Mouse (Mus musculus) hindbrain, embryonic 16.5 days (tissue): ENCODE results near the gene St8sia6. TPM values are rescaled to one million over a fixed set of nuclear protein-coding genes. Genes with fewer than 3 reads are reported as not detected.

Source experiments
- ATAC-seq: fragments of 200-750 bp; cut with Nextera tagmentation; 2 replicates; pipeline ENCODE4 v1.8.0; 2017; ENCODE audit warnings: moderate TSS enrichment, moderate library complexity
- H3K27ac ChIP-seq: fragments of 300-500 bp; sonication (generic); 2 replicates; pipeline ENCODE4 v1.5.1; 2014; ENCODE audit warnings: low read depth, mild to moderate bottlenecking, control low read depth, low read length, moderate library complexity
- H3K27me3 ChIP-seq: fragments of 300-500 bp; sonication (generic); replicated peaks from 2 replicates; pipeline ENCODE4 v1.6.1; 2014; ENCODE audit warnings: low read length; ENCODE audit not compliant: control insufficient read depth, insufficient read depth
- H3K36me3 ChIP-seq: fragments of 300-500 bp; sonication (generic); 2 replicates; pipeline ENCODE4 v1.6.1; 2014; ENCODE audit warnings: mild to moderate bottlenecking, low read length, moderate library complexity, mixed read lengths; ENCODE audit not compliant: control insufficient read depth, insufficient read depth
- H3K4me1 ChIP-seq: fragments of 300-500 bp; sonication (generic); 2 replicates; pipeline ENCODE4 v1.6.1; 2014; ENCODE audit warnings: low read depth, low read length; ENCODE audit not compliant: control insufficient read depth, insufficient read depth
- H3K4me2 ChIP-seq: fragments of 300-500 bp; sonication (generic); 2 replicates; pipeline ENCODE4 v1.6.1; 2014; ENCODE audit warnings: mild to moderate bottlenecking, low read length, control low read depth, moderate library complexity
- H3K4me3 ChIP-seq: fragments of 300-500 bp; sonication (generic); 2 replicates; pipeline ENCODE4 v1.5.1; 2014; ENCODE audit warnings: mild to moderate bottlenecking, low read length, control low read depth, moderate library complexity
- H3K9ac ChIP-seq: fragments of 300-500 bp; sonication (generic); 2 replicates; pipeline ENCODE4 v1.6.1; 2014; ENCODE audit warnings: low read depth, mild to moderate bottlenecking, control low read depth, low read length, moderate library complexity
- H3K9me3 ChIP-seq: fragments of 300-500 bp; sonication (generic); 2 replicates; pipeline ENCODE4 v1.6.1; 2014; ENCODE audit warnings: mild to moderate bottlenecking, low read length, moderate library complexity; ENCODE audit not compliant: control insufficient read depth
- WGBS: fragments of 180-500 bp; shearing (Covaris S2); extraction: QIAGEN DNeasy Blood & Tissue Kit; methylation state at CpG from one replicate; pipeline ENCODE4 v1.1.7; 2014; 5-methylcytosine and 5-hydroxymethylcytosine counted together
- polyA plus RNA-seq: library from polyadenylated mRNA; unstranded; fragments of >200 nt; fragmentation: Nextera tagmentation; extraction: Ambion mirVana; gene quantifications from 2 replicates; pipeline ENCODE4 v1.2.1, GENCODE M21; 2015

Gene St8sia6
- polyA plus RNA-seq, 1 experiment from 2014 or later = 2.9 TPM

DNA sequence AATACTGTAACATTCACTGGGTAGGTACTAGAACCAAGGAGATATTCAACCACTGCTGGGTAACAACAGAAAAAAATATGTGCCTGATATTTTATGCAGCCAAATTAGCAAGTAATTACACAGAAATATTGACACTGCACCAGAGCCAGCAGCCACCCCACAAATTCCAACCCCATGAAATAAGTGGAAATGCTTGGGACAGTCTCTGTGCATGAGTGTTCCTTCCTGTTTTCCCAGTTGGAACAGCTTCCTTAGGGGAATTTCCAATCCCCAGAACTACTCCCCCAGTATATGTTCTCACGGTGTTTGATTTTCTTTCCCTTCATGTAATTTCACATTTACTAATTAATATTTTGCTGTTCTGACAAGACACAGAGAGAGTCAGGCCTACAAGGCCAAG, 43.8 kb downstream of the St8sia6 start:
- Histone ChIP-seq H3K9me3 (no peaks in the 10 kb centered on the region), H3K4me2 (no peak overlapping the region), H3K27me3 (no peaks in the 10 kb centered on the region), H3K9ac (no peak overlapping the region), H3K4me3 (no peak overlapping the region), H3K36me3 (no peaks in the 10 kb centered on the region), H3K4me1 (no peaks in the 10 kb centered on the region), H3K27ac (no peak overlapping the region)
- no peak for ATAC-seq
- 55% methylated on average over 1 of the region's 1 CpGs for WGBS

DNA sequence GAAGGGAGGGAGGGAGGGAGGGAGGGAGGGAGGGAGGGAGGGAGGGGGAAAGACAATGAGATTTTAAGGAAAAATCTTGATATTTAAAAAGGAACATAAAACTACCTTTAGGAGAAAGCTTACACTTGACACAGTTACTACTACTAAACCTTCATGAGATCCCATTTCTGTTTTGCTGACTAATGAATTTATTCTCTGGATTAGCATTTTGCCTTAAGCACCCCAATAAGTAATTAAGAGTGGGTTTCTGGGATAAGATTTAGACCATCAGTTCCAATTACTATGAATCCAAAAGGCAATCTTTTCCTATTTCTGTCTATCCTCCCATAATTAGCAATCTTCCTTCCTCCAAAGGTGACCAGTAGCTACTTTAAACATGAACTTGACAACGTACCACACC, 44.7 kb downstream of the St8sia6 start:
- H3K36me3 ChIP-seq = no peaks in the 10 kb centered on the region
- H3K9ac ChIP-seq = no peak overlapping the region
- no peak overlapping the region for H3K4me3 ChIP-seq
- no peaks in the 10 kb centered on the region for H3K4me1 ChIP-seq
- H3K9me3 ChIP-seq = no peaks in the 10 kb centered on the region
- H3K27ac ChIP-seq = no peak overlapping the region
- no peak for ATAC-seq
- no peak overlapping the region for H3K4me2 ChIP-seq
- no peaks in the 10 kb centered on the region for H3K27me3 ChIP-seq
- WGBS = 78% methylated on average over 1 of the region's 1 CpGs

DNA sequence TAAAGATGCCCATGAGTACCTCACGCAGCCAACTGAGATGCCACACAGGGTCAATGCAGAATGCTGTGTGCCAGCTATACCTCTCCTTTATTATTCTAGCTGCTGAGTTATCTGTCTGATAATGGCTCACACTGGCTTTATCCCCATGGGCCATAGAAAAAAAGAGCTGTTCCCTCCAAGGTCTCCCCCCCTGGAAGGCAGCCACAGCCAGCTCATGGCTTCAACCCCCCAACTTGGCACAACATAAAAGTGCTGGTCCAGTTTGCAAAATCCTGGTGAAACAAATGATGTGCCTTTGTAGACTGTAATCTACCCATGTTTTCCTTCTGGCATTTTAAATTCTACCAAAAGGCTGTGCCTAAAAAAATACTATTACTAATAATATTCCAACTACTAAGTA, 46.3 kb downstream of the St8sia6 start:
- no peak for ATAC-seq
- Histone ChIP-seq H3K9me3 (no peaks in the 10 kb centered on the region), H3K4me1 (no peaks in the 10 kb centered on the region), H3K27ac (no peak overlapping the region), H3K9ac (no peak overlapping the region), H3K27me3 (no peaks in the 10 kb centered on the region), H3K36me3 (no peaks in the 10 kb centered on the region), H3K4me3 (no peak overlapping the region), H3K4me2 (no peak overlapping the region)
- WGBS = 96% methylated on average over 1 of the region's 1 CpGs

DNA sequence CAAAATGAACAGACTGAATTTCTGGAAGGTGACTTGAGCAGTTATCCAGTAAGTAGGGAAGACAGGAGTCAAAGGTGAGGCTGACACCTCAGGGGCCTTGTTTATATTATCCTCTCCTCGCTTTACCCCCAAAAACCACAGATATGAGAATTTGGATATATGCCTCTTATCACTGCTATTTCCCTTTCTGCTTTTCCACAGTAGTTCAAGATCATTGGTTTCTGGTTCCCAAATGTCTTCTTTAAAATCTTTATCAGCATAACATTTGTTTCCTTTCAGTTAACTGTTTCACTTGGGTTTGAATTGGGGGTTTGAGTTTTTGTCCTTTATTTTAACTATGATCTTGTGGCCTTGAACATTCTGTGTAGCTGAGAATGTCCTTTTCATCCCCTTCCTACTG, 47.8 kb downstream of the St8sia6 start:
- 80% methylated on average over 1 of the region's 1 CpGs for WGBS

DNA sequence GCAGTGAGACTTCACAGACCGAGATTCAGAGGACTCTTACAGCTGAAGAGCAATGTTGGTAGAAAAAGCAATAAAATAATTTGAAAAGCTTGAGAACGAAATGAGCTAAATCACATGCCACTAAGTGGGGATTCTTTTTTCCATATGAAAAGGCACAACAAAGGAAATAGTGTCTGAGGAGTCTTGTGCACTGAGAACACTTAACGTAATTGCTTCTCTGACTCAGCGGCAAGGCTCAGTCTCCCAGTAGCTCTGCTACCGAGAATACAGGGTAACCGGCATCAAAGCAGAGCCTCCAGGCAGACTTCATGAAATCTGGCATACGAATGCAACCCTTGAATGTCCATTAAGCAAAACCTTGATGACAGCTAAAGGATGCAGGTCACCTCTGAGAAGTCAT, 55.2 kb downstream of the St8sia6 start:
- no peak for ATAC-seq
- Histone ChIP-seq H3K9me3 (no peaks in the 10 kb centered on the region), H3K9ac (no peak overlapping the region), H3K27me3 (no peaks in the 10 kb centered on the region), H3K4me1 (no peaks in the 10 kb centered on the region), H3K4me2 (no peak overlapping the region), H3K4me3 (no peak overlapping the region), H3K36me3 (no peaks in the 10 kb centered on the region), H3K27ac (no peak overlapping the region)
- 58% methylated on average over 7 of the region's 7 CpGs for WGBS

More for the DNA sequence above, 47.8 kb downstream of the St8sia6 start:
- Histone ChIP-seq H3K27me3 (no peaks in the 10 kb centered on the region), H3K4me3 (no peak overlapping the region), H3K9ac (no peak overlapping the region), H3K4me1 (no peaks in the 10 kb centered on the region), H3K9me3 (no peaks in the 10 kb centered on the region), H3K36me3 (no peaks in the 10 kb centered on the region), H3K4me2 (no peak overlapping the region), H3K27ac (no peak overlapping the region)
- no peak for ATAC-seq

DNA sequence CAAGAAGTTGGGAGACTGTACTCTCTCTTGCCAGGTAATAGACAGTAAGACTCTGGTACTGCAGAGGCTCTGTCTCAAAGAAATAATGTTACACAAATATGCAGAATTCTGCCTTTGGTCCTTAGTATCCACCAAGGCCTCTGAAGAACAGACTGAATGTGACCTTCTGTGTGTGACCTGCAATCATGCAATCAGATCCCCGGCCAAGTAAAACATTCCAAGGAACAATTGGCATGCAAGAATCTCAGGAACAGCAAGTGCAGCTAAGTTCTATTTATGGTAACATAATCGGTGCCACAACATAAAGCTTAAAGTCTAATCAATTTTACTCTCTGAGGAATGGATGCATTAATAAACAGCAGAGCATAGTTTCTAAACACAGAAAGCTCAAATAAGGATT, 66.0 kb downstream of the St8sia6 start:
- H3K27ac ChIP-seq = no peak overlapping the region
- H3K4me2 ChIP-seq = no peak overlapping the region
- ATAC-seq = no peak
- no peaks in the 10 kb centered on the region for H3K36me3 ChIP-seq
- no peaks in the 10 kb centered on the region for H3K9me3 ChIP-seq
- H3K4me3 ChIP-seq = no peak overlapping the region
- H3K9ac ChIP-seq = no peak overlapping the region
- WGBS = 57% methylated on average over 2 of the region's 2 CpGs
- no peaks in the 10 kb centered on the region for H3K4me1 ChIP-seq
- no peaks in the 10 kb centered on the region for H3K27me3 ChIP-seq

DNA sequence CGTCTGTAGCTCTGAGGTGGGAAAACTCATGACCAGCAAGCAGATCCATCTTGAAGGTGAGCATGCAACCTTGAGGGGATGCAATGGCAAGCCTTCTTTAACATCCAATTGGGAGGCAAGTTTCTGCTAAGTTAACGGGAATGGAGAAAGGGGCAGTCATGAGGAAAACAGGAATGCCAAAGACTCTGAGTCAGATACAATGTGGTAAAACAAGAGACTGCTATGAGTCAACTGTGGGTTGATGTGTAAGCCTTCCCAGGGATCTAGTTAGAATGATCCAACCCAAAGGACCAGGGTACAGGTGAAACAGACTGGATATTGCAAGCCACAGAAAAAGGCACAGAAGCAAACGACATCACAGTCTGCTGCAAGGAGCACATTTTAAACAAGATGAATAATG, 68.3 kb downstream of the St8sia6 start:
- Histone ChIP-seq H3K9me3 (no peaks in the 10 kb centered on the region), H3K4me3 (no peak overlapping the region), H3K36me3 (no peaks in the 10 kb centered on the region), H3K27me3 (no peaks in the 10 kb centered on the region), H3K9ac (no peak overlapping the region), H3K4me1 (no peaks in the 10 kb centered on the region), H3K4me2 (no peak overlapping the region), H3K27ac (no peak overlapping the region)
- WGBS = 65% methylated on average over 3 of the region's 3 CpGs
- no peak for ATAC-seq

DNA sequence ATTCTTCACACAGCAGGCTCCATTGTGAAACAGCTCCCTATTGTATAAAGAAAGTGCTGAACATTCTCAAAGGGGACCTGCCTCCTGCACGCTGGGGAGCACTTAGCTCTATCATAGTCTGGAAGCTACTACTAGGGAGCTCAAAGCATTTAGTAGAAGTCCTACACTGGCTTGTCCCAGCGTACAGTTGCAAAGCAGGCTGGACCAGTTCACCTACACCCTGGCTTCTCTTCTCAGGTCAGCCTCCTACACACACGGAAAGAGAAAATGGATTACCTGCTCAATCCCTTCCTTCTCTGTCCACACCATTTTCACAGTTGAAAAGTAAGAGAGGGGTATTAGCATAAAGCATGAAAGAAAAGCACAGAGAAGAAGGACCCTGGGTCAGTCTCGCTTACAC, 71.6 kb downstream of the St8sia6 start:
- Histone ChIP-seq H3K9ac (no peak overlapping the region), H3K27me3 (no peaks in the 10 kb centered on the region), H3K4me3 (no peak overlapping the region), H3K27ac (no peak overlapping the region), H3K4me1 (no peaks in the 10 kb centered on the region), H3K4me2 (no peak overlapping the region), H3K36me3 (no peaks in the 10 kb centered on the region), H3K9me3 (no peaks in the 10 kb centered on the region)
- WGBS = 64% methylated on average over 4 of the region's 4 CpGs
- no peak for ATAC-seq

DNA sequence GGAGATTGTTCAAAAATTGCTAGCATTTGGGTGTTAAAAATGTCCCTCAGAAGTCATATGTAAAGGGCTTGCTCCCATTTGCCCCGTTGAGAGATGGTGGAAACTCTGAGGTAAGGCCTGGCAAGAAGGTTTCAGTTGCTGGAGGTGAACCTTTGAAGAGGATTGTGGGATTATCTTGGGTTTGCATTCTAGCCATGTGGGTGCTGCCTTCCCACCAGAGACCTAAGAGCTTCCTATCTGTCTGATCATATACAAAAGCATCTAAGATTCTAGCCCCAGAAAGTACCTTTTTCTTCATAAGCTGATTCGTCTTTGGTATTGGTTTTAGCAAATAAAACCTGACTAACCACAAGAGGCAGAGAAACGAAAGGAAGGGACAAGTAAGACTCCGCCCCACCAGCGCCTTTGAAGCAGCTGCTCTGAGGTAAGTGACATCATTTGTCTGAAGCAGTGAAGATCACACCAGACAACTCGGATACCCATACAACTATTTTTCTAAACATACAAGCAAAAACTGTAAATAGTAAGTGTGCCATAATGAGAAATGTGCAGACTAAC, 75.2 kb downstream of the St8sia6 start:
- no peak overlapping the region for H3K4me2 ChIP-seq
- H3K9ac ChIP-seq = no peak overlapping the region
- no peak overlapping the region for H3K4me3 ChIP-seq
- no peak overlapping the region for H3K27ac ChIP-seq
- no peaks in the 10 kb centered on the region for H3K4me1 ChIP-seq
- WGBS = 84% methylated on average over 6 of the region's 6 CpGs
- H3K9me3 ChIP-seq = no peaks in the 10 kb centered on the region
- no peaks in the 10 kb centered on the region for H3K27me3 ChIP-seq
- H3K36me3 ChIP-seq = no peaks in the 10 kb centered on the region
- no peak for ATAC-seq

DNA sequence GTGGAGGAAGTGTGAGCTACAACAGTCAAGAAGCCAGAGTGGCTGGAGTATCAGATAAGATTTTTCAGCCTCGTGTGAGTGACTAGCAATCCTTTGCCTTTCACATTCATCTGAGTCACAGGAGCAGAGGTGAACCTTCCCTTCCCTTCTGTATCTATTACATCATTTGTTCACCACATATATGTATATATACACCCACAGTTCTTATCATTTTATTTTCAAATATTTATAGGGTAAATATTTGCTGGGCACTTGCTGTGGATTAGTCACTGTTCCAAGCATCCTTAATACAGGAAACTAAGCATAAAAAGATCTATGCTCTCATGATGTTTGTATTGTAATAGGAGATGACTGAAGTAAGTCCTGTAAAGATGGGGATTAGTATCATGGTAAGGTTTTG, 85.1 kb downstream of the St8sia6 start:
- no peaks in the 10 kb centered on the region for H3K36me3 ChIP-seq
- no peak overlapping the region for H3K4me3 ChIP-seq
- H3K9ac ChIP-seq = no peak overlapping the region
- no peak overlapping the region for H3K4me2 ChIP-seq
- H3K9me3 ChIP-seq = no peaks in the 10 kb centered on the region
- no peak for ATAC-seq
- no peak overlapping the region for H3K27ac ChIP-seq
- H3K27me3 ChIP-seq = no peaks in the 10 kb centered on the region
- 52% methylated on average over 1 of the region's 1 CpGs for WGBS
- H3K4me1 ChIP-seq = no peaks in the 10 kb centered on the region
